Mouse (Mus musculus) neural tube, embryonic 12.5 days (tissue): ENCODE data around the gene Trappc2l. TPM values are rescaled to one million over a fixed set of nuclear protein-coding genes. Genes with fewer than 3 reads are reported as not detected.

Source experiments
- ATAC-seq: fragments of 200-750 bp; cut with Nextera tagmentation; 2 replicates; pipeline ENCODE4 v1.8.0; 2017; ENCODE audit warnings: low read depth, mild to moderate bottlenecking, moderate TSS enrichment, moderate library complexity; ENCODE audit not compliant: low FRiP score
- H3K27ac ChIP-seq: fragments of 300-500 bp; sonication (generic); 2 replicates; pipeline ENCODE4 v1.5.1; 2016
- H3K27me3 ChIP-seq: fragments of 300-500 bp; sonication (generic); replicated peaks from 2 replicates; pipeline ENCODE4 v1.6.1; 2016; ENCODE audit warnings: mild to moderate bottlenecking
- H3K36me3 ChIP-seq: fragments of 300-500 bp; sonication (generic); 2 replicates; pipeline ENCODE4 v1.6.1; 2016; ENCODE audit warnings: mild to moderate bottlenecking
- H3K4me1 ChIP-seq: fragments of 300-500 bp; sonication (generic); 2 replicates; pipeline ENCODE4 v1.6.1; 2016
- H3K4me2 ChIP-seq: fragments of 300-500 bp; sonication (generic); replicated peaks from 2 replicates; pipeline ENCODE4 v1.6.1; 2016; ENCODE audit warnings: mild to moderate bottlenecking
- H3K4me3 ChIP-seq: fragments of 300-500 bp; sonication (generic); 2 replicates; pipeline ENCODE4 v1.5.1; 2016
- H3K9ac ChIP-seq: fragments of 300-500 bp; sonication (generic); 2 replicates; pipeline ENCODE4 v1.6.1; 2016; ENCODE audit warnings: mild to moderate bottlenecking
- H3K9me3 ChIP-seq: fragments of 300-500 bp; sonication (generic); 2 replicates; pipeline ENCODE4 v1.6.1; 2016; ENCODE audit warnings: mild to moderate bottlenecking
- WGBS: fragments of 180-500 bp; shearing (Covaris S2); methylation state at CpG from one replicate; pipeline ENCODE4 v1.1.7; 2016; 5-methylcytosine and 5-hydroxymethylcytosine counted together
- polyA plus RNA-seq: library from polyadenylated mRNA; unstranded; fragments of >200 nt; fragmentation: Nextera tagmentation; extraction: Ambion mirVana; gene quantifications from 2 replicates; pipeline ENCODE4 v1.2.1, GENCODE M21; 2016

The Trappc2l gene
- polyA plus RNA-seq, 1 experiment from 2014 or later = 69.7 TPM

DNA sequence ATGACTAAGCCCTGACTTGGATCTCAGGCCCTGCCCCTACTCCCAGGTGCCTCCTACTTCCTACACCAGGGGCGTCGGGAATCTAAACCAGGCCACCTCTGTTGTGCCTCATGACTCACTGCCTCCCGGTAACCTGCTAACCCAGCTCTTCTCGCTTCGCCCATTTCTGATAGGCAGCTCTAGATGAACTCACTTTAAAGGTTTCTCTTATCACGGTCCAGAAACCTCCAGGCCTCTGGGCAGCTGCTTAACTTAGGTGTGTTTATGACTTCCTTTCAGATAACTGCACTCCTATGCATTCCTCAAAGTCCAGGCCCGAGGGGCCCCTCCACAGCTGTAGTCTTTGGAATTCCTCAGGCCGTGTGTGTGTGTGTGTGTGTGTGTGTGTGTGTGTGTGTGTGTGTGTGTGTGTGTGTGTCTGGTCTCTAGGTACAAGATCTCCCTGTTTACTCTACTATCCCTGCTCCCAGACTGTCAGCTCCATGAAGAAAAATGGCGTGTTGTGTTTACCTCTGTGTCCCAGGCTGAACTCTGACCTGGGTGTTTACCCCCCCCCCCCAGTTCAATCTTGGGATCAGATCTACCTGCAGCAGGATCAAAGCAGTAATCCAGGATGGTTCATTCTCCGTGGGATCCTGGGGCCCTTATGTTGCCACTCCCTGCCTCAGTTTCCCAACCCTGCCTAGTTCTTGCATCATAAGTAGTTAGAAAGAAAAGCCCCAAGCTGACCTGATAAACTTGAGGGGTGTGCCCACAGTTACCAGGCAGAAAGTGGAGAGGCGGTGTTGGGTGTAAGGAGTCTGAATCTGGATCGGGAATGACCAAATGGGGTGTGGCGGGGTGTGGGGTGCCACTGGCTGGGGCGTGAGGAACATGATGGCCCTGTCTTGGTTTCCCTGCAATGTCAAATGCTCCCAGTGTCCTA lies 24.7 kb downstream of the Trappc2l start:
- no peaks in the 10 kb centered on the region for H3K27me3 ChIP-seq
- H3K4me2 ChIP-seq = no peak overlapping the region
- H3K4me3 ChIP-seq = no peak overlapping the region
- 78% methylated on average over 14 of the region's 14 CpGs for WGBS
- no peak for ATAC-seq
- H3K36me3 ChIP-seq = peaks cover 67% of the 10 kb centered on the region
- no peak overlapping the region for H3K9ac ChIP-seq
- H3K4me1 ChIP-seq = peaks cover 23% of the 10 kb centered on the region
- H3K9me3 ChIP-seq = no peaks in the 10 kb centered on the region
- H3K27ac ChIP-seq = no peak overlapping the region

- H3K36me3 ChIP-seq = peaks cover 69% of the 10 kb centered on the region
Measured at GRCm38 (mm10) chr8:122636803-122637175, 25.3 kb downstream of the Trappc2l start.

GRCm38 (mm10) chr8:122637230-122637629 lies 25.8 kb downstream of the Trappc2l start:
- no peak overlapping the region for H3K4me3 ChIP-seq
- no peak for ATAC-seq
- H3K9me3 ChIP-seq = no peaks in the 10 kb centered on the region
- no peak overlapping the region for H3K27ac ChIP-seq
- H3K4me2 ChIP-seq = no peak overlapping the region
- peaks cover 69% of the 10 kb centered on the region for H3K36me3 ChIP-seq
- 92% methylated on average over 9 of the region's 9 CpGs for WGBS
- no peaks in the 10 kb centered on the region for H3K27me3 ChIP-seq
- no peak overlapping the region for H3K9ac ChIP-seq
- peaks cover 23% of the 10 kb centered on the region for H3K4me1 ChIP-seq

More at GRCm38 (mm10) chr8:122636803-122637175, 25.3 kb downstream of the Trappc2l start:
- 72% methylated on average over 9 of the region's 9 CpGs for WGBS
- Histone ChIP-seq H3K27me3 (no peaks in the 10 kb centered on the region), H3K9me3 (no peaks in the 10 kb centered on the region), H3K4me2 (no peak overlapping the region), H3K4me1 (peaks cover 23% of the 10 kb centered on the region), H3K27ac (no peak overlapping the region), H3K9ac (no peak overlapping the region), H3K4me3 (no peak overlapping the region)
- ATAC-seq = no peak

DNA sequence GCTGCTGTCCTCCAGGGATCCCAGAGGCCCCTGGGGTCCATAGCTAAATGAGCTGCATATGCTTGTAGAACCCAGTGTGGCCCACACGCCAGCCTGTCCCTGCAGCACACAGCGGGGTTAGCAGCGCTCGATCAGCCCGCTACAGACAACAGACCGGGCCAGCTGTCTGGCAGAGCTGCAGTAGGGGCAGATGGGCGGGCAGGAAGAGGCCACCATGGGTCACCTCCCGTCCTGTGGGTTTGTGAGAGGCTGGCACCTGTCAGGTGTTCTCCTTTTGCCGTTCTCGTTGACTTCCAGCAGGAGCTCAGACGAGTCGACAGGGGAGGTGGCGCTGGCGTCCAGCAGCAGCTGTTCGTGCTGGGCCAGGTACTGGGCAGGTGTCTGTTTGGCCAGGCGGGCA lies 27.2 kb downstream of the Trappc2l start:
- Histone ChIP-seq H3K36me3 (peaks cover 70% of the 10 kb centered on the region), H3K27ac (no peak overlapping the region), H3K9ac (no peak overlapping the region), H3K9me3 (no peaks in the 10 kb centered on the region), H3K4me1 (peaks cover 23% of the 10 kb centered on the region), H3K27me3 (no peaks in the 10 kb centered on the region), H3K4me2 (no peak overlapping the region), H3K4me3 (no peak overlapping the region)
- ATAC-seq = no peak
- 64% methylated on average over 16 of the region's 16 CpGs for WGBS

DNA sequence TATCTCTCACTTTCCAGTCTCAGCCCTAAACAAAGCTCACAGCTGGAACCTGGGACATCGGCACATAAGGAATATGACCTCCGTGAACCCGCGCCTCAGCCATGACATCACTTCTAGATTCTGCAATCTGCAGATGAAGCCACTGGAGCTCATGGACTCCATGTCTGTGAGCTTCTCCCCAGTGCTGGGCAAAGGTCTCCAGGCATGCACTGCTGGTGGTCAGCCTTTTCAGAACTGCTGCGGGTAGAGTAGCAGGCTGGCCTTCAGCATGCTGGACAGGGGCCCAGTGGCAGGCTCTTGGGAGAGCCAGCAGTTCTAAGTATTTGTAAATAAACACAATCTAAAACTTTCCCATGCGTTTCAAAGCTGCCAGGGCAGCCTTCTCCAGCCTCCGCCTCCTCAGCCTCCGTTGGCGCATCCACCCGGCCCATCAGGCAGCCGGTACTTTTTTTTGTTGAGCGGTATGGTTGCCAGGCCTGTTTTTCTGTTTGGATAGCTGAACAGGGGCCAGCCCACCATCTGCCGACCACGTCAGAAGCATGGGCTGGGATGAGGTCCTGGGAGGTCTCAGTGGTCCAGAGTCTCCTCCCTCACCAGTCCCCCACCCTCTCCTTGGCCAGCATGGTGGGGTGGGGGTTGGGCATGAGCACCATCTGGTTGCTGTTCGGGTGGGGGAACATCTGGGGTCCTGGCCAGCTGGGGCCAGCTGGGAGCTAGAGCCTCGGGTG lies 28.2 kb downstream of the Trappc2l start:
- no peak overlapping the region; the same call in 1 of the 2 replicates for H3K27ac ChIP-seq
- no peak overlapping the region for H3K9ac ChIP-seq
- peaks cover 61% of the 10 kb centered on the region for H3K36me3 ChIP-seq
- 0 out of 2 replicates have a peak overlapping the region, but pooled peaks have one; percentile 9 for H3K4me2 ChIP-seq
- ATAC-seq = no peak
- 45% methylated on average over 16 of the region's 16 CpGs for WGBS
- H3K9me3 ChIP-seq = no peaks in the 10 kb centered on the region
- H3K27me3 ChIP-seq = no peaks in the 10 kb centered on the region
- peaks cover 23% of the 10 kb centered on the region for H3K4me1 ChIP-seq
- H3K4me3 ChIP-seq = no peak overlapping the region

DNA sequence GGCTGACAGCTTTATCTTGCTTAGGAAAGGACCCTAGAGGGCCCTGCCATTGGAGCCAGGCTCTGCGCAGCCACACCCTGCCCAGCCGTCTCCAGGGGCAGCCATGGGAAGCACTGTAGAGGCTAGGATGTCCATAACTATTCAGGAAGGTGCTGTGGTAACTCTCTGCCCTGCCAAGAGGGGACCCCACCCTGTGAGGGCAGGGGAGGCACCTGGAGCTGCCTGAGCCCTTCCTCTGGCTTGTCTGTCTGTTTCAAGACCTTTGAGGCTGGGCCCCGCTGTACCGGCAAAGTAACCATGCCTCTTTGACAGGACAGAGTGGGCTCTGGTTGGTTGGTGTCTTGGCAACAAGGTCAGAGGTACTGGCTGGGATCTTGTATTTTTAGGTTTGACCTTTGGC lies 29.4 kb downstream of the Trappc2l start:
- H3K4me1 ChIP-seq = peaks cover 23% of the 10 kb centered on the region
- no peak for ATAC-seq
- no peak overlapping the region for H3K4me2 ChIP-seq
- H3K4me3 ChIP-seq = no peak overlapping the region
- H3K9ac ChIP-seq = no peak overlapping the region
- 83% methylated on average over 4 of the region's 4 CpGs for WGBS
- H3K36me3 ChIP-seq = peaks cover 53% of the 10 kb centered on the region
- H3K9me3 ChIP-seq = no peaks in the 10 kb centered on the region
- no peak overlapping the region for H3K27ac ChIP-seq
- H3K27me3 ChIP-seq = no peaks in the 10 kb centered on the region

DNA sequence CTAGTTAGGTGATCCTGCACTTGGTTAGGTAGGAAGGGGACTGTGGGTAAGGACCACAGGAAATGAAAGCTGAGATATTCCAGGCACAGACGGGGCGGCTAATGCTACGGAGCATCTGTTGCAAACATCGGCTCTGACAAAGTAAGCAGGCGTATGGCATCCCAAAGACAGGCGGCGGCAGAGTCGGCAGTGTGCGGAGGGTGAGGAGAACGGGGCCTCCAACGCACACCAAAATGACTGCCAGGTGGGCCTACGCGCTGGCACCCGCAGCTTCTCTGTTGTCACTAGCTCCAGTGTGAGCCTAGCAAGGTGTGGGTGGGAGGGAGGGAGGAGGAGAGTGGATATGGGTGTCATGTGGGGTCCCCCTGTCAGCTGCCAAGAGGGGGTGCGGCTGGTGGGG lies 30.0 kb downstream of the Trappc2l start:
- Histone ChIP-seq H3K4me2 (no peak overlapping the region), H3K27me3 (no peaks in the 10 kb centered on the region), H3K9me3 (no peaks in the 10 kb centered on the region), H3K4me1 (peaks cover 23% of the 10 kb centered on the region), H3K27ac (no peak overlapping the region), H3K9ac (no peak overlapping the region), H3K36me3 (peaks cover 54% of the 10 kb centered on the region), H3K4me3 (no peak overlapping the region)
- 90% methylated on average over 15 of the region's 15 CpGs for WGBS
- no peak for ATAC-seq

DNA sequence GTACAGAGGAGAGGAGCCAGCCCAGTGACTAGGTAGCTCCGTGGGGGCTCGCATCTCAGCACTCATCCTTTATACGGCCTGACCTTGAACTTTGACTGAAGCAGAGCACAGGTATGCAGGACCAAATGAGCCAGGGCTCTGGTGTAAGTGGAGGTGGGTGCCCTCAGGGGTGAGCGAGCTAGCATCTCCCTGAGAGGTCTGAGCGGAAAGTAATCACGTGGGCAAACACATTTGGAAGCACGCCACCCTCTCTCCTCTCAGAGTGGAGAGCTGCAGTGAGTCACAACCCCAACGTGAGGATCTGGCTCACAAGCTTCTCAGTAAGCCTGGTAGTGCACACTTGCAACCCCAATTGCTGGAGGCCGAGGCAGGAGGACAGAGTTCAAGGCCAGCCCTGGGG lies 30.6 kb downstream of the Trappc2l start:
- Histone ChIP-seq H3K27ac (no peak overlapping the region), H3K4me2 (no peak overlapping the region), H3K36me3 (peaks cover 54% of the 10 kb centered on the region), H3K4me3 (no peak overlapping the region), H3K4me1 (peaks cover 18% of the 10 kb centered on the region), H3K9me3 (no peaks in the 10 kb centered on the region), H3K9ac (no peak overlapping the region), H3K27me3 (no peaks in the 10 kb centered on the region)
- WGBS = 80% methylated on average over 9 of the region's 9 CpGs
- ATAC-seq = no peak

DNA sequence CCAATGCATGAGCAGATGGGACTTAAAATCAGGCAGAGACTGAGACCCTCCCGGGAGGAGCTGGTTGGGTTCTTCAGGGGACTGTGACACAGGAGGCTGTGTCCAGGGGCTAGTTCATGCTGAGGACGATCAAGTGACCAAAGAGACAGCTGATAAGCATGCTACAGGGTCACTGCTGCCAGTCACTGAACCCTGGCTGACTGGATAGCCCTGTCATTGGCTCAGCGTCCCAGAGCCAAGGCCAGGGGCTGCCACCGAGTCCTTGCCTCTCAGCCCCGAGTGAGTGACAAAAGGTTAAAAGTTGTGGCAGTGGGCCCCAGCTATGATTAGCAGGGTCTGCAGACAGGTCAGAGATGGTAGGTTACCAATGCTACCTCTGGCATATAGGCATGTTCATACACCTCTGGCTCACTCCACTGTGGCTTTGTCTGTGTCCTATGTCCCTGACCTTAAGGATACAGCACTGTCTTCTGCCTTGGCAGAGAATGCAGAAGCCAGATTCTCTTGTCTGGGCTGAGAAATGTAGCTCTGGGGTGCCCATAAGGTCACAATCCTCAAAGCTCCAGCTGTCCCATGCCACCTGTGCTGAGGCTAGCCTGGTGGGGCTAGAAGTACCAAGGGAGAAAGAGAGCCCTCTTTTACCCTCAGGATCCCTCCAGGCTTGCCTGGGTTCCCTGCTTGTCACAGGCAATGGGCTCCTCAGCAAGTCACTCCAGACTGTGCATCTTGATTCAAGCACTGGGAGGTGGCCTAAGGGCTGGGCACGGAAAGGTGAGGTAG lies 32.9 kb downstream of the Trappc2l start:
- Histone ChIP-seq H3K27me3 (no peaks in the 10 kb centered on the region), H3K27ac (no peak overlapping the region), H3K4me1 (peaks cover 9% of the 10 kb centered on the region), H3K4me3 (no peak overlapping the region), H3K9ac (no peak overlapping the region), H3K4me2 (no peak overlapping the region), H3K9me3 (no peaks in the 10 kb centered on the region), H3K36me3 (peaks cover 57% of the 10 kb centered on the region)
- WGBS = 78% methylated on average over 6 of the region's 6 CpGs
- no peak for ATAC-seq

GRCm38 (mm10) chr8:122646337-122646736 lies 34.9 kb downstream of the Trappc2l start:
- H3K4me3 ChIP-seq = no peak overlapping the region
- no peaks in the 10 kb centered on the region for H3K9me3 ChIP-seq
- H3K27ac ChIP-seq = no peak overlapping the region
- H3K9ac ChIP-seq = no peak overlapping the region
- H3K4me2 ChIP-seq = no peak overlapping the region
- WGBS = 93% methylated on average over 16 of the region's 16 CpGs
- H3K27me3 ChIP-seq = no peaks in the 10 kb centered on the region
- peaks cover 58% of the 10 kb centered on the region for H3K36me3 ChIP-seq
- ATAC-seq = no peak
- peaks cover 5% of the 10 kb centered on the region for H3K4me1 ChIP-seq

GRCm38 (mm10) chr8:122648192-122648970 lies 36.9 kb downstream of the Trappc2l start:
- no peak overlapping the region for H3K9ac ChIP-seq
- no peaks in the 10 kb centered on the region for H3K9me3 ChIP-seq
- H3K4me1 ChIP-seq = peaks cover 19% of the 10 kb centered on the region
- no peak overlapping the region for H3K4me2 ChIP-seq
- H3K36me3 ChIP-seq = peaks cover 48% of the 10 kb centered on the region
- no peak overlapping the region for H3K4me3 ChIP-seq
- H3K27ac ChIP-seq = no peak overlapping the region
- 79% methylated on average over 15 of the region's 15 CpGs for WGBS
- H3K27me3 ChIP-seq = no peaks in the 10 kb centered on the region
- ATAC-seq = no peak
